ENCODE assay signal across 22 mouse cellular contexts in the genomic region with DNA sequence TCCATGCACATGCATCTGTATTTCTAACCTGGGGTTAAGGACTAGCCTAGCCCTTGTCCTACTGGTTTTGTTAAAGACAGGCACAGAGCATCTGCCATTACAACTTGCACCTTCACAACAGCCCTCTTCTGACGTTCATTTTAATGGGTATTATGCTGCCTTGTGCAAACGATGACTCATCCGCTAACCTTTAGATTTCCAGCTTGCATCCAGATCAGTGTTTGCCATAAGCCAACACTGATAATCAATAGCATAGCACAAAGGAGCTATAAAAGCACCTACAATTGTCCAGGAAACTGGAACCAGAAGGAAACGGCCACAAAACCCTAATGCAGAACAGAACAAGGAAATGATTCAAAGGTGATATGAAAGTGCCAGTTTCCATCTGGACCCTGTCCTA. TPM values are rescaled to one million over a fixed set of nuclear protein-coding genes. Genes with fewer than 3 reads are reported as not detected.
DNase-seq lines count a peak whose midpoint lies in the region; ATAC-seq and TF ChIP-seq lines count a peak whose summit lies in the region.
"Had no signal": no experiment of that assay in that cellular context is flagged by ENCODE, and none has a peak within 500 bp of the region (broad histone marks: within the 10 kb centered on the region; RNA-seq: fewer than 3 reads in every experiment).

No protein-coding gene starts in this region.

- no peak for TF ChIP-seq EP300 in liver, postnatal 0 days (IDR thresholded peaks at IDR 0.05; ENCODE audit: low read depth)
- no peak for TF ChIP-seq EP300 in stomach, postnatal 0 days (optimal IDR thresholded peaks at IDR 0.05)

- no peaks in the 10 kb centered on the region for H3K36me3 ChIP-seq in liver, postnatal 0 days (replicated peaks; ENCODE audit: insufficient read depth, low read length)
- H3K36me3 ChIP-seq in liver, embryonic 12.5 days: no peaks in the 10 kb centered on the region
- H3K36me3 ChIP-seq in intestine, embryonic 16.5 days (ENCODE audit: control insufficient read depth, insufficient read depth, low read length): no peaks in the 10 kb centered on the region
- H3K36me3 ChIP-seq in small intestine, adult 2 months (ENCODE audit: control insufficient read depth, insufficient read depth, low read length): no peaks in the 10 kb centered on the region
- H3K36me3 ChIP-seq in stomach, postnatal 0 days (ENCODE audit: control insufficient read depth, insufficient read depth, low read length): no peaks in the 10 kb centered on the region
- H3K36me3 ChIP-seq: forebrain, embryonic 10.5 days; hindbrain, embryonic 12.5 days; hindbrain, embryonic 15.5 days had no signal

- no peak overlapping the region for H3K9ac ChIP-seq in liver, postnatal 0 days (replicated peaks)
- no peak overlapping the region for H3K9ac ChIP-seq in liver, embryonic 12.5 days
- H3K9ac ChIP-seq in intestine, embryonic 16.5 days (ENCODE audit: low read depth, low read length): no peak overlapping the region
- H3K9ac ChIP-seq in stomach, postnatal 0 days (ENCODE audit: low read length): no peak overlapping the region
- H3K9ac ChIP-seq: forebrain, embryonic 13.5 days; hindbrain, embryonic 12.5 days; hindbrain, embryonic 15.5 days had no signal

- H3K9me3 ChIP-seq in liver, postnatal 0 days (ENCODE audit: low read length): no peaks in the 10 kb centered on the region
- H3K9me3 ChIP-seq in liver, embryonic 12.5 days (replicated peaks): no peaks in the 10 kb centered on the region
- H3K9me3 ChIP-seq in intestine, embryonic 16.5 days (ENCODE audit: control insufficient read depth, low read length): no peaks in the 10 kb centered on the region
- no peaks in the 10 kb centered on the region for H3K9me3 ChIP-seq in stomach, postnatal 0 days (ENCODE audit: control insufficient read depth, low read length)
- H3K9me3 ChIP-seq: forebrain, embryonic 10.5 days; forebrain, embryonic 13.5 days; hindbrain, embryonic 12.5 days; hindbrain, embryonic 15.5 days had no signal

- H3K4me2 ChIP-seq in liver, postnatal 0 days (ENCODE audit: low read depth, low read length): no peak overlapping the region
- no peak overlapping the region for H3K4me2 ChIP-seq in liver, embryonic 12.5 days
- H3K4me2 ChIP-seq in intestine, embryonic 16.5 days (ENCODE audit: low read depth, low read length): no peak overlapping the region
- H3K4me2 ChIP-seq in stomach, postnatal 0 days (replicated peaks; ENCODE audit: low read depth): no peak overlapping the region
- H3K4me2 ChIP-seq: forebrain, embryonic 13.5 days; heart, embryonic 11.5 days; hindbrain, embryonic 12.5 days; hindbrain, embryonic 15.5 days had no signal

- 0 out of 2 replicates have a peak, but pooled peaks cover 4% of the 10 kb centered on the region for H3K4me1 ChIP-seq in liver, postnatal 0 days (ENCODE audit: insufficient read depth)
- no peaks in the 10 kb centered on the region for H3K4me1 ChIP-seq in liver, embryonic 12.5 days
- peaks cover 8% of the 10 kb centered on the region; the same call in 1 of the 2 replicates for H3K4me1 ChIP-seq in intestine, embryonic 16.5 days (ENCODE audit: control insufficient read depth, insufficient read depth, low read length)
- H3K4me1 ChIP-seq in small intestine, adult 2 months (ENCODE audit: control insufficient read depth, insufficient read depth, insufficient read length, low read length): peaks cover 21% of the 10 kb centered on the region; the same call in 1 of the 2 replicates
- no peaks in the 10 kb centered on the region for H3K4me1 ChIP-seq in stomach, postnatal 0 days (replicated peaks; ENCODE audit: control insufficient read depth, insufficient read depth)
- H3K4me1 ChIP-seq: forebrain, embryonic 13.5 days; hindbrain, embryonic 12.5 days; hindbrain, embryonic 15.5 days had no signal

- no peak for TF ChIP-seq CTCF in liver, postnatal 0 days (IDR thresholded peaks at IDR 0.05; ENCODE audit: low read depth)
- TF ChIP-seq CTCF in small intestine, adult 2 months (IDR thresholded peaks at IDR 0.05; ENCODE audit: extremely low read depth, insufficient read length, insufficient replicate concordance, low read depth, low read length): no peak
- TF ChIP-seq CTCF in stomach, postnatal 0 days (IDR thresholded peaks at IDR 0.05; ENCODE audit: low read depth): no peak

- no peaks in the 10 kb centered on the region for H3K27me3 ChIP-seq in liver, postnatal 0 days (ENCODE audit: insufficient read depth, low read length)
- no peaks in the 10 kb centered on the region for H3K27me3 ChIP-seq in liver, embryonic 12.5 days (replicated peaks)
- H3K27me3 ChIP-seq in intestine, embryonic 16.5 days (replicated peaks; ENCODE audit: control insufficient read depth, insufficient read depth, low read length): no peaks in the 10 kb centered on the region
- no peaks in the 10 kb centered on the region for H3K27me3 ChIP-seq in small intestine, adult 2 months (ENCODE audit: control insufficient read depth, insufficient read depth, low read length)
- no peaks in the 10 kb centered on the region for H3K27me3 ChIP-seq in stomach, postnatal 0 days (ENCODE audit: control insufficient read depth, insufficient read depth, low read length)
- H3K27me3 ChIP-seq: forebrain, embryonic 13.5 days; hindbrain, embryonic 12.5 days; hindbrain, embryonic 15.5 days had no signal

- ATAC-seq in liver, postnatal 0 days: peak; percentile 81
- ATAC-seq in liver, embryonic 12.5 days: no peak
- ATAC-seq in intestine, embryonic 16.5 days: peak; percentile 83
- peak; percentile 93 for ATAC-seq in stomach, postnatal 0 days (ENCODE audit: low FRiP score, low TSS enrichment)
- ATAC-seq: activated CD4-positive, CD25-positive, alpha-beta regulatory T cell, adult 4 months; forebrain, embryonic 13.5 days; forebrain, embryonic 16.5 days had no signal

- 40% methylated on average over 4 of the region's 4 CpGs for whole genome bisulfite sequencing in liver, postnatal 0 days (ENCODE audit: insufficient replicate concordance)
- WGBS in liver, embryonic 12.5 days (ENCODE audit: insufficient replicate concordance): 63% methylated on average over 4 of the region's 4 CpGs
- WGBS in intestine, embryonic 16.5 days: 50% methylated on average over 4 of the region's 4 CpGs
- 26% methylated on average over 4 of the region's 4 CpGs for WGBS in small intestine, adult 2 months
- 48% methylated on average over 4 of the region's 4 CpGs for WGBS in stomach, postnatal 0 days

- TF ChIP-seq POLR2A in small intestine, adult 2 months (IDR thresholded peaks at IDR 0.05; ENCODE audit: low read depth, low read length): no peak

- no peak overlapping the region for H3K27ac ChIP-seq in liver, postnatal 0 days (ENCODE audit: low read depth)
- H3K27ac ChIP-seq in liver, embryonic 12.5 days: no peak overlapping the region
- peak overlapping the region; percentile 79 for H3K27ac ChIP-seq in intestine, embryonic 16.5 days (ENCODE audit: low read length)
- H3K27ac ChIP-seq in small intestine, adult 2 months (ENCODE audit: insufficient read depth, low read depth, low read length): peak overlapping the region; percentile 70
- H3K27ac ChIP-seq in stomach, postnatal 0 days (replicated peaks): 0 out of 2 replicates have a peak overlapping the region, but pooled peaks have one; percentile 61
- H3K27ac ChIP-seq: forebrain, embryonic 10.5 days; forebrain, embryonic 13.5 days; hindbrain, embryonic 12.5 days; hindbrain, embryonic 15.5 days had no signal

- no peak overlapping the region for H3K4me3 ChIP-seq in liver, postnatal 0 days (ENCODE audit: low read depth, low read length)
- H3K4me3 ChIP-seq in liver, embryonic 12.5 days: no peak overlapping the region
- no peak overlapping the region for H3K4me3 ChIP-seq in intestine, embryonic 16.5 days (ENCODE audit: low read length)
- no peak overlapping the region for H3K4me3 ChIP-seq in small intestine, adult 2 months (ENCODE audit: low read depth, low read length)
- H3K4me3 ChIP-seq in stomach, postnatal 0 days (ENCODE audit: low read depth, low read length): no peak overlapping the region
- H3K4me3 ChIP-seq: forebrain, embryonic 10.5 days; forebrain, embryonic 13.5 days; hindbrain, embryonic 12.5 days; hindbrain, embryonic 15.5 days had no signal

- no peak for DNase-seq in liver, postnatal 0 days
- DNase-seq in stomach, postnatal 0 days (ENCODE audit: low spot score): peak; percentile 44
- DNase-seq in embryo, embryonic 11 days: no peak
- no peak for DNase-seq in kidney, postnatal 10 days
- no peak for DNase-seq in left cerebral cortex, adult 8-10 months (ENCODE audit: low spot score in 2 of 2)
- DNase-seq: adrenal gland, postnatal 10 days; cerebellum, adult 11 months; cerebellum, adult 2 months; cerebellum, adult 9-11 months; cerebellum, postnatal 36 days; gastrocnemius, postnatal 10 days; heart, adult 11 months had no signal

RNA-seq across cellular contexts. Expression of a gene that starts 20.2 kb away (rescaled TPM):
- polyA plus RNA-seq in liver, postnatal 0 days (2015; fragmentation: Nextera tagmentation; extraction: Ambion mirVana): 4.4 and 4.9 TPM in 2 replicates
- 12.2 and 14.6 TPM in 2 replicates for polyA plus RNA-seq in liver, embryonic 12.5 days (2016; fragmentation: Nextera tagmentation; extraction: Ambion mirVana)
- 202 and 210 TPM in 2 replicates for polyA plus RNA-seq in intestine, embryonic 16.5 days (2015; fragmentation: Nextera tagmentation; extraction: Ambion mirVana)
- polyA plus RNA-seq in small intestine, adult 2 months (2012; rRNA removed): 205 and 230 TPM in 2 replicates
- 101 and 102 TPM in 2 replicates for polyA plus RNA-seq in stomach, postnatal 0 days (2015; fragmentation: Nextera tagmentation; extraction: Ambion mirVana)
- total RNA-seq in left cerebral cortex, adult 8-10 months (2022): 10 to 100 TPM; 11.3 to 15.6 (median 12.9) TPM

Comparison
In these comparisons a context has a peak if more than half of its experiments do, and no peak if none do; other contexts are left out.
1. H3K27ac ChIP-seq: peak in intestine, embryonic 16.5 days (single experiment), small intestine, adult 2 months (single experiment) and stomach, postnatal 0 days (single experiment); none in liver, postnatal 0 days (single experiment) and liver, embryonic 12.5 days (single experiment).